Mouse (Mus musculus): Measurements from ENCODE around the gene Gm17581. TPM values are rescaled to one million over a fixed set of nuclear protein-coding genes. Genes with fewer than 3 reads are reported as not detected.
"Not testable (repeated sequence)": the region's sequence is repeated elsewhere in the genome, so short reads cannot be mapped to it uniquely, and the experiment has no call there.

Gm17581 gene
- total RNA-seq (2014; rRNA removed; ENCODE audit: low replicate concordance) = not detected in 2 replicates
- not detected in 2 replicates for polyA plus RNA-seq (2015; fragmentation: Nextera tagmentation; extraction: Ambion mirVana)

- not testable (repeated sequence) for ATAC-seq (ENCODE audit: insufficient read depth, low read depth); H3K27me3 ChIP-seq (ENCODE audit: control insufficient read depth, insufficient read depth, low read length); H3K36me3 ChIP-seq (replicated peaks; ENCODE audit: control insufficient read depth, insufficient read depth, low read length); H3K9me3 ChIP-seq (replicated peaks; ENCODE audit: control insufficient read depth, low read length); H3K9ac ChIP-seq (replicated peaks; ENCODE audit: low read depth, low read length); H3K27ac ChIP-seq (ENCODE audit: low read depth); H3K4me2 ChIP-seq (ENCODE audit: low read depth, low read length); DNase-seq (ENCODE audit: low spot score); H3K4me1 ChIP-seq (ENCODE audit: control insufficient read depth, insufficient read depth); H3K4me3 ChIP-seq (ENCODE audit: low read depth, low read length)
- 78% methylated on average over 5 of the region's 5 CpGs for WGBS
These were observed at the start of gene Gm17581 for GRCm38 (mm10) chr2:155735766-155736165. Gm17581 (minus strand) TSS chr2:155735866.

DNA sequence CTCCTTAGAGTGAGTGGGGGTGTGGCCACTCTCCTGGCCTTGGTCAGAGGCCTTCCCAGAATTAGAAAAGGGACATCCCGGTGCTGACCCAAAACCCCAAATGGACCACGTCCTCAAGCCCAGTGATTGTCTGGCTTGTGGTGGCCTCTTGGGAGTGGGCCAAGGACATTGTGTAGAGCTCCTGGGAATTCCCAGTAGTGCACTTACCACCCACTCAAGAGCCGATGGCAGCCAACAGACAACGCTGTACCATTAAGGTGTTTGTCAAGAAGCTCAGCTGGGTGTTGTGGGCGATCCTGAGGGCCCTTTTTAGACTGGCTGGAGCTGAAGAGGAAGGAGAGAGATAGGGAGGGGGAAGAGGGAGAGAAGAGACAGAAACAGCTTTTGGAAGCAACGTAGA is 48.9 kb upstream of the Gm17581 start:
- H3K4me3 ChIP-seq (ENCODE audit: low read depth, low read length) = no peak overlapping the region
- ATAC-seq (ENCODE audit: insufficient read depth, low read depth) = no peak
- TF ChIP-seq CTCF (IDR thresholded peaks at IDR 0.05; ENCODE audit: low read depth) = no peak
- no peak for TF ChIP-seq EP300 (IDR thresholded peaks at IDR 0.05; ENCODE audit: low read depth)
- no peaks in the 10 kb centered on the region for H3K9me3 ChIP-seq (replicated peaks; ENCODE audit: control insufficient read depth, low read length)
- no peaks in the 10 kb centered on the region for H3K36me3 ChIP-seq (replicated peaks; ENCODE audit: control insufficient read depth, insufficient read depth, low read length)
- no peak overlapping the region for H3K27ac ChIP-seq (ENCODE audit: low read depth)
- H3K9ac ChIP-seq (replicated peaks; ENCODE audit: low read depth, low read length) = no peak overlapping the region
- no peaks in the 10 kb centered on the region for H3K4me1 ChIP-seq (ENCODE audit: control insufficient read depth, insufficient read depth)
- no peak overlapping the region for H3K4me2 ChIP-seq (ENCODE audit: low read depth, low read length)
- no peaks in the 10 kb centered on the region for H3K27me3 ChIP-seq (ENCODE audit: control insufficient read depth, insufficient read depth, low read length)
- no peak for DNase-seq (ENCODE audit: low spot score)
- WGBS = 51% methylated on average over 6 of the region's 6 CpGs

GRCm38 (mm10) chr2:155779506-155779905 is 43.8 kb upstream of the Gm17581 start:
- ATAC-seq (ENCODE audit: insufficient read depth, low read depth) (no peak), DNase-seq (ENCODE audit: low spot score) (no peak)
- H3K27me3 ChIP-seq (ENCODE audit: control insufficient read depth, insufficient read depth, low read length) = peaks cover 34% of the 10 kb centered on the region
- H3K4me2 ChIP-seq (ENCODE audit: low read depth, low read length) = no peak overlapping the region
- H3K9me3 ChIP-seq (replicated peaks; ENCODE audit: control insufficient read depth, low read length) = no peaks in the 10 kb centered on the region
- H3K4me1 ChIP-seq (ENCODE audit: control insufficient read depth, insufficient read depth) = no peaks in the 10 kb centered on the region
- no peak overlapping the region for H3K4me3 ChIP-seq (ENCODE audit: low read depth, low read length)
- H3K27ac ChIP-seq (ENCODE audit: low read depth) = no peak overlapping the region
- 74% methylated on average over 3 of the region's 3 CpGs for WGBS
- TF ChIP-seq EP300 (IDR thresholded peaks at IDR 0.05; ENCODE audit: low read depth) = no peak
- no peak for TF ChIP-seq CTCF (IDR thresholded peaks at IDR 0.05; ENCODE audit: low read depth)
- no peaks in the 10 kb centered on the region for H3K36me3 ChIP-seq (replicated peaks; ENCODE audit: control insufficient read depth, insufficient read depth, low read length)
- no peak overlapping the region for H3K9ac ChIP-seq (replicated peaks; ENCODE audit: low read depth, low read length)

DNA sequence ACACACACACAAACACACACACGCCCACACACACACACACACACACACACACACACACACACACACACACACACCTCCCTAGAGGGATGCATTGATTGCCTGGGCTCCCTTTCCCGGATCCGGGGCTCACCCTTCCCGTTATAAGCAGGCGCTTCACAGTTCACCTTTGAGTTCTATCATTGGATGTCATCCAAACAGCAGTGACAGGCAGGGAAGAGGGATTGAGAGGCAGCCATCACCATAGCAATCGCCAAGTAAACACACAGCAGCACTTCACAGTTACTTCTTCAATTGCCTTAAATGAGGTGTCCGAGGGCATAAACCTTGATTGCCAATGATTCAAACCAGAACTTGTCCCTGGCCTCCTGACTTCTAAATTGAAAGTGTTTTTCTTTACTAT is 43.4 kb upstream of the Gm17581 start:
- ATAC-seq (ENCODE audit: insufficient read depth, low read depth) = no peak
- Histone ChIP-seq H3K9ac (replicated peaks; ENCODE audit: low read depth, low read length) (no peak overlapping the region), H3K4me2 (ENCODE audit: low read depth, low read length) (no peak overlapping the region), H3K27me3 (ENCODE audit: control insufficient read depth, insufficient read depth, low read length) (peaks cover 38% of the 10 kb centered on the region), H3K27ac (ENCODE audit: low read depth) (no peak overlapping the region), H3K4me1 (ENCODE audit: control insufficient read depth, insufficient read depth) (no peaks in the 10 kb centered on the region), H3K36me3 (replicated peaks; ENCODE audit: control insufficient read depth, insufficient read depth, low read length) (no peaks in the 10 kb centered on the region), H3K9me3 (replicated peaks; ENCODE audit: control insufficient read depth, low read length) (no peaks in the 10 kb centered on the region), H3K4me3 (ENCODE audit: low read depth, low read length) (no peak overlapping the region)
- 50% methylated on average over 7 of the region's 7 CpGs for WGBS
- no peak for DNase-seq (ENCODE audit: low spot score)
- TF ChIP-seq EP300 (IDR thresholded peaks at IDR 0.05; ENCODE audit: low read depth) = no peak
- no peak for TF ChIP-seq CTCF (IDR thresholded peaks at IDR 0.05; ENCODE audit: low read depth)

DNA sequence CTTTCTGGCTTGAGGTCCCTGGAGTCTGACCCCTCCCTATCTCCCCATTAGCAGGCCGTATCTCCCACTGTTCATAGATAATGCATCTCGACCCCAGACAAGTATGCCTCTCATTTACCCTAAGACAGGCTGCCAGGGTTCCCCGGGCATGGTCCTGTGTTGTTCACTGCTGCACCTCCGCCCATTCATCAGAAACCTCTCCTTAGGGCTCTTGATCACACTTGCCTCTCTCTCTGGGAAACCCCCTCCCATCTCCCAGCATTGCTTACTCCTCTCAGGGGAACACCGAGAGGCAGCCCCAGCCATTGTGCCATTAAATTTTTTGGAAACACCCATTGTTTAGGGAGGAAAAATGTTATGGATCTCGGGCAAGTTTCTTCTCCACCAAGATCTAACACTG is 42.3 kb upstream of the Gm17581 start:
- no peak overlapping the region for H3K4me2 ChIP-seq (ENCODE audit: low read depth, low read length)
- 50% methylated on average over 6 of the region's 6 CpGs for WGBS
- no peaks in the 10 kb centered on the region for H3K9me3 ChIP-seq (replicated peaks; ENCODE audit: control insufficient read depth, low read length)
- H3K27me3 ChIP-seq (ENCODE audit: control insufficient read depth, insufficient read depth, low read length) = peaks cover 49% of the 10 kb centered on the region
- ATAC-seq (ENCODE audit: insufficient read depth, low read depth) (no peak), DNase-seq (ENCODE audit: low spot score) (no peak)
- no peak for TF ChIP-seq EP300 (IDR thresholded peaks at IDR 0.05; ENCODE audit: low read depth)
- no peak for TF ChIP-seq CTCF (IDR thresholded peaks at IDR 0.05; ENCODE audit: low read depth)
- H3K36me3 ChIP-seq (replicated peaks; ENCODE audit: control insufficient read depth, insufficient read depth, low read length) = no peaks in the 10 kb centered on the region
- no peaks in the 10 kb centered on the region for H3K4me1 ChIP-seq (ENCODE audit: control insufficient read depth, insufficient read depth)
- no peak overlapping the region for H3K4me3 ChIP-seq (ENCODE audit: low read depth, low read length)
- H3K9ac ChIP-seq (replicated peaks; ENCODE audit: low read depth, low read length) = no peak overlapping the region
- no peak overlapping the region for H3K27ac ChIP-seq (ENCODE audit: low read depth)

GRCm38 (mm10) chr2:155777688-155777985 is 42.0 kb upstream of the Gm17581 start:
- DNase-seq (ENCODE audit: low spot score) (no peak), ATAC-seq (ENCODE audit: insufficient read depth, low read depth) (no peak)
- no peak for TF ChIP-seq EP300 (IDR thresholded peaks at IDR 0.05; ENCODE audit: low read depth)
- no peak for TF ChIP-seq CTCF (IDR thresholded peaks at IDR 0.05; ENCODE audit: low read depth)
- Histone ChIP-seq H3K4me2 (ENCODE audit: low read depth, low read length) (no peak overlapping the region), H3K36me3 (replicated peaks; ENCODE audit: control insufficient read depth, insufficient read depth, low read length) (no peaks in the 10 kb centered on the region), H3K9me3 (replicated peaks; ENCODE audit: control insufficient read depth, low read length) (no peaks in the 10 kb centered on the region), H3K27me3 (ENCODE audit: control insufficient read depth, insufficient read depth, low read length) (peaks cover 52% of the 10 kb centered on the region), H3K27ac (ENCODE audit: low read depth) (no peak overlapping the region), H3K9ac (replicated peaks; ENCODE audit: low read depth, low read length) (no peak overlapping the region), H3K4me1 (ENCODE audit: control insufficient read depth, insufficient read depth) (no peaks in the 10 kb centered on the region), H3K4me3 (ENCODE audit: low read depth, low read length) (no peak overlapping the region)
- 74% methylated on average over 4 of the region's 4 CpGs for WGBS

Data from heart, postnatal 0 days (tissue).